In the genomic region with DNA sequence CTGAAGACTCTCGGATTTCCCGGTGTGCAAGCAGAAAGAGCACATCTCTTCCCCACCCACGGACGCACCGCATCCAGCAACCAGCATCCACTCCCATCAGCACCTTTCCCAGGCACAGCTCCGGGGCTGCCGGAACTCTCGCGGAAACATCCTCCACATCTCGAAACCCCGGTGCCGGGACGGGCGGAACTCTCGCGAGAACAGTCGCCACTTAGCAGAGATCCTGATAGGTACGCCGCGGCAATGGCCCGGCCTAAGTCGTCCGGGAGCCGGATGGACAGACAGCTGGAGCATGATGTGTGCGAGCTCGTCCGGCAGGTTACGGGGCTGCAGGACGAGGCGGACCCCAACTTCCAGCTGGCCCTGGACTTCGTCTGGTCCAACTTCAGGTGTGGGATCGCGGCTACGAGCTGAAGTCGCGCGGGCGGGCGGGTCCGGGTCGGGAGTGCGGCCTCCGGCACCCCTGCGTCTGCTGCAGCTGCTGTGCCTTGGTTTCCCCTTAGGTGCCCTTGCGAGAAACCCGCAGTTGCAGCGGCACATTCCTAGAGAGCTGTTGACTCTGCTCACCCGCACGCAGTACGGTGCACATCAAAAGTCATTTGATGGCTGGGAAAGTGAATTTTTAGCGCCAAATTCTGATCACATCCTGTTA, we compare ENCODE assay signal across 8 mouse cellular contexts. TPM values are rescaled to one million over a fixed set of nuclear protein-coding genes. Genes with fewer than 3 reads are reported as not detected.
A peak's percentile ranks its signal among the peaks of the same experiment; 100 is the strongest.
DNase-seq lines count a peak whose midpoint lies in the region; ATAC-seq and TF ChIP-seq lines count a peak whose summit lies in the region.

A gene (plus strand): TSS at position 203 of the 652 bp plus-strand sequence.

- TF ChIP-seq CTCF in G1E (IDR thresholded peaks at IDR 0.05; ENCODE audit: low read depth, low read length) = no peak
- TF ChIP-seq CTCF in layer of hippocampus, adult 2 months (conservative IDR thresholded peaks at IDR 0.05) = no peak
- no peak for TF ChIP-seq CTCF in lung, embryonic 14.5 days (IDR thresholded peaks at IDR 0.05; ENCODE audit: low read depth)
- TF ChIP-seq CTCF in olfactory bulb, adult 2 months (IDR thresholded peaks at IDR 0.05; ENCODE audit: insufficient read depth, low read depth, low read length) = no peak
- peak; percentile 45; the same call in 1 of the 2 replicates for TF ChIP-seq CTCF in thymus, adult 2 months (IDR thresholded peaks at IDR 0.05; ENCODE audit: borderline replicate concordance, control insufficient read depth, extremely low read depth, insufficient read depth, low read length, poor library complexity)

- H3K4me3 ChIP-seq in G1E (ENCODE audit: low read depth, low read length) = peak within 1 kb of the TSS; percentile 94
- H3K4me3 ChIP-seq in forebrain, embryonic 16.5 days (replicated peaks; ENCODE audit: low read length) = peak within 1 kb of the TSS; percentile 80
- H3K4me3 ChIP-seq in layer of hippocampus, adult 2 months = peak within 1 kb of the TSS; percentile 66
- peak within 1 kb of the TSS; percentile 76 for H3K4me3 ChIP-seq in lung, embryonic 14.5 days (ENCODE audit: low read depth, low read length)
- peak within 1 kb of the TSS; percentile 92 for H3K4me3 ChIP-seq in olfactory bulb, adult 2 months (ENCODE audit: insufficient read depth, low read depth, low read length)
- H3K4me3 ChIP-seq in thymus, adult 2 months (ENCODE audit: control insufficient read depth, insufficient read depth, low read length) = peak within 1 kb of the TSS; percentile 70

- WGBS in forebrain, embryonic 16.5 days = under 1% methylated on average over 51 of the region's 51 CpGs
- under 1% methylated on average over 51 of the region's 51 CpGs for WGBS in lung, embryonic 14.5 days
- under 1% methylated on average over 51 of the region's 51 CpGs for WGBS in olfactory bulb, adult 2 months
- under 1% methylated on average over 51 of the region's 51 CpGs for WGBS in thymus, adult 2 months

- TF ChIP-seq POLR2A in olfactory bulb, adult 2 months (IDR thresholded peaks at IDR 0.05; ENCODE audit: insufficient read depth, low read depth, low read length) = peak; percentile 86
- TF ChIP-seq POLR2A in thymus, adult 2 months (IDR thresholded peaks at IDR 0.05; ENCODE audit: control insufficient read depth, extremely low read depth, insufficient read depth, low read length, poor library complexity) = peak; percentile 82

- DNase-seq in G1E (ENCODE audit: low spot score) = peak; percentile 99
- peak; percentile 95 to 98 for DNase-seq in cerebellum, adult 18-20 months
- DNase-seq in heart, postnatal 36 days = peak; percentile 96
- DNase-seq in layer of hippocampus, adult 2 months (ENCODE audit: low spot score in 2 of 2) = peak; percentile 97 to 98
- DNase-seq in lung, embryonic 14.5 days = peak; percentile 98
- DNase-seq in thymus, adult 2 months = peak; percentile 95

- H3K9me3 ChIP-seq in G1E (replicated peaks) = no peaks in the 10 kb centered on the region
- H3K9me3 ChIP-seq in forebrain, embryonic 16.5 days (ENCODE audit: control insufficient read depth, low read length) = no peaks in the 10 kb centered on the region
- no peaks in the 10 kb centered on the region for H3K9me3 ChIP-seq in lung, embryonic 14.5 days (ENCODE audit: low read depth, low read length)

- H3K27me3 ChIP-seq in G1E (ENCODE audit: insufficient read depth, low read length) = no peaks in the 10 kb centered on the region
- H3K27me3 ChIP-seq in forebrain, embryonic 16.5 days (replicated peaks; ENCODE audit: control insufficient read depth, insufficient read depth, low read length) = no peaks in the 10 kb centered on the region
- no peaks in the 10 kb centered on the region for H3K27me3 ChIP-seq in lung, embryonic 14.5 days (ENCODE audit: insufficient read depth, low read length)
- H3K27me3 ChIP-seq in thymus, adult 2 months (ENCODE audit: control insufficient read depth, insufficient read depth, low read length) = no peaks in the 10 kb centered on the region

- H3K4me2 ChIP-seq in forebrain, embryonic 16.5 days (ENCODE audit: low read length) = peak within 1 kb of the TSS; percentile 83
- H3K4me2 ChIP-seq in lung, embryonic 14.5 days = peak within 1 kb of the TSS; percentile 75

- H3K9ac ChIP-seq in forebrain, embryonic 16.5 days (replicated peaks; ENCODE audit: low read depth, low read length) = peak within 1 kb of the TSS; percentile 85
- peak within 1 kb of the TSS; percentile 82 for H3K9ac ChIP-seq in lung, embryonic 14.5 days

- peaks cover 34% of the 10 kb centered on the region for H3K36me3 ChIP-seq in G1E (replicated peaks)
- peaks cover 20% of the 10 kb centered on the region for H3K36me3 ChIP-seq in forebrain, embryonic 16.5 days (ENCODE audit: control insufficient read depth, insufficient read depth)
- H3K36me3 ChIP-seq in lung, embryonic 14.5 days (ENCODE audit: insufficient read depth) = peaks cover 29% of the 10 kb centered on the region
- peaks cover 25% of the 10 kb centered on the region; the same call in 1 of the 2 replicates for H3K36me3 ChIP-seq in thymus, adult 2 months (ENCODE audit: control insufficient read depth, insufficient read depth, low read length)

- intact Hi-C loops in heart, postnatal 36 days (cut with DNase I) = loop anchor here (2.0 to 5.0 kb wide), 2 partner anchors 49 to 253 kb away; no protein-coding TSS in a partner anchor

- H3K27ac ChIP-seq in forebrain, embryonic 16.5 days (ENCODE audit: low read length) = peak within 1 kb of the TSS; percentile 68
- peak within 1 kb of the TSS; percentile 91 for H3K27ac ChIP-seq in layer of hippocampus, adult 2 months
- H3K27ac ChIP-seq in lung, embryonic 14.5 days (ENCODE audit: low read depth) = peak within 1 kb of the TSS; percentile 70; the same call in 1 of the 2 replicates
- H3K27ac ChIP-seq in olfactory bulb, adult 2 months (ENCODE audit: insufficient read depth, low read depth, low read length) = peak within 1 kb of the TSS; percentile 16; the same call in 1 of the 2 replicates
- H3K27ac ChIP-seq in thymus, adult 2 months (ENCODE audit: control insufficient read depth, insufficient read depth, low read length) = no peak within 1 kb of the TSS

- H3K4me1 ChIP-seq in G1E (ENCODE audit: insufficient read depth, low read depth, low read length) = peaks cover 32% of the 10 kb centered on the region
- peaks cover 15% of the 10 kb centered on the region for H3K4me1 ChIP-seq in forebrain, embryonic 16.5 days (replicated peaks; ENCODE audit: control insufficient read depth, insufficient read depth, low read length)
- H3K4me1 ChIP-seq in lung, embryonic 14.5 days (ENCODE audit: insufficient read depth) = no peaks in the 10 kb centered on the region
- peaks cover 4% of the 10 kb centered on the region for H3K4me1 ChIP-seq in olfactory bulb, adult 2 months (ENCODE audit: control insufficient read depth, insufficient read depth, low read length)
- peaks cover 2% of the 10 kb centered on the region for H3K4me1 ChIP-seq in thymus, adult 2 months (replicated peaks; ENCODE audit: control insufficient read depth, insufficient read depth, low read length)

- peak; percentile 99 for ATAC-seq in G1E (ENCODE audit: extremely low read depth, insufficient number of reproducible peaks, low FRiP score, poor library complexity, severe bottlenecking)
- ATAC-seq in forebrain, embryonic 16.5 days = peak; percentile 99
- ATAC-seq in lung, embryonic 14.5 days (ENCODE audit: insufficient read depth) = peak; percentile 99

RNA-seq across cellular contexts. Expression of the gene that starts here (rescaled TPM):
- total RNA-seq in G1E (2014; fragmentation: Nextera tagmentation) (44.1 and 53.4 TPM in 2 replicates), G1E (2017) (45.6 and 51.6 TPM in 2 replicates)
- polyA plus RNA-seq in G1E (2012) = 1.6 and 2.6 TPM in 2 replicates
- polyA plus RNA-seq in forebrain, embryonic 16.5 days (2015; fragmentation: Nextera tagmentation; extraction: Ambion mirVana) = 36.0 and 39.2 TPM in 2 replicates
- total RNA-seq in heart, postnatal 36 days (2021) = 10 to 100 TPM in 1 of 2 experiments, 1 to 10 TPM in 1; 10.0 to 10.7 TPM
- 10 to 100 TPM; 29.5 to 32.9 TPM for total RNA-seq in layer of hippocampus, adult 2 months (2021)
- polyA plus RNA-seq in lung, embryonic 14.5 days (2014; fragmentation: Nextera tagmentation; extraction: Ambion mirVana) = 30.9 and 32.3 TPM in 2 replicates
- polyA plus RNA-seq in olfactory bulb, adult 2 months (2012; ENCODE audit: insufficient read depth, insufficient read length, low replicate concordance, missing spikeins) = not detected in 2 replicates
- 5.9 and 6.0 TPM in 2 replicates for polyA plus RNA-seq in thymus, adult 2 months (2012; rRNA removed)
